Mouse (Mus musculus) gastrocnemius, postnatal 36 days (tissue): ENCODE measurements at regions not wholly inside any gene's neighbourhood (a gene's known extent, or its start where the extent isn't known, plus 50 kb on each side); places are given as distances from the start of the nearest gene placed in this dataset.
A peak's percentile ranks its signal among the peaks of the same experiment; 100 is the strongest.
"Not testable (repeated sequence)": the region's sequence is repeated elsewhere in the genome, so short reads cannot be mapped to it uniquely, and the experiment has no call there.

ENCODE experiments used
- DNase-seq, 2 experiments: peaks; one replicate each; pipeline ENCODE4 v3.0.0; 2022
- intact Hi-C: fragments of 180-260 bp; cut with DNase I; formaldehyde crosslinking; loops from one replicate; pipeline ENCODE4 v1.15.1; 2025

GRCm38 (mm10) chr6:84325384-84326114 lies 268.2 kb downstream of the Cyp26b1 start:
- no peak for DNase-seq
- intact Hi-C loops, result no loop called here

DNA sequence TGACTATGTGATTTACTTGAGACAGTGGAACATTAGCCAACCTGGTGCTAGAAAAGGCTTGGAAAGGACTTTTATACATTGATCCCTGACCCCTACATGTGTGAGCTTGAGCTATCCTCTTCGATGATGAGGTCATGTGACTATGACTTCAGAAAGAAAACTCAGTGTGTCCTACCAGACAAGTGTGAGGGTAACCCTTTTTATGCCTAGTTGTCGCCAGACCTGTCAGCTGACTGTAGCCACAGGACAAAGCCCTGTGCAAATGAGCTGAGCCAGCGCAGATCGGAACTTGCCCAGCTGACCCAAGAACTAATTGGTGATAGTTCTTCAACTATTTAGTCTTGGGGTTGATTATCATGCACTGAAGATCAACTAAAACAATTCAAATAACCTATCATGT lies 269.5 kb downstream of the Cyp26b1 start:
- DNase-seq, result no peak
- intact Hi-C loops, result loop anchor here (5.0 kb wide), 2 partner anchors 253 to 268 kb away; partner anchors contain the start of gene Cyp26b1

DNA sequence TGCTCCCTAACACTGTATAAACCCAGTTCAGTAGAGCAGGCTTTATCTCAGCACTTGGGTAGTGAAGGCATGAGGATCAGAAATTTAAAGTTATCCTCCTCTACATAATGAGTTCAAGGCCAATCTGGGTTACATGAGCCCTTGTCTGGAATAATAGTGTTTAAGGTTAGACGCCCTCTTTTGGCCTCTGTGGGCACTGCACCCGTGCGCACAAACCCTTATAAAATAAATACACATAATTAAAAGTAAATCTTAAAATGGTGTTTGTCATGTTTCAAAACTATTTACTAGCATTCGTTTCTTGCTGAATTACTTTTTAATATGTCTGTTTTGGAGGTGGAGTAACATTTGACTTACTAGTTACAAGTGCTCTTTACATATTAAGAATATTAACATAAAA lies 271.2 kb downstream of the Cyp26b1 start:
- no peak for DNase-seq
- intact Hi-C loops, result loop anchor here (5.0 kb wide), 2 partner anchors 255 to 270 kb away; partner anchors contain the start of gene Cyp26b1

GRCm38 (mm10) chr6:84320586-84320985 lies 273.1 kb downstream of the Cyp26b1 start:
- DNase-seq, result no peak
- intact Hi-C loops, result loop anchor here (5.0 kb wide), 2 partner anchors 257 to 272 kb away; partner anchors contain the start of gene Cyp26b1

GRCm38 (mm10) chr6:84318774-84319173 lies 274.9 kb downstream of the Cyp26b1 start:
- DNase-seq, result no peak
- intact Hi-C loops, result loop anchor here (5.0 kb wide), 1 partner anchor 221 kb away; no protein-coding TSS in a partner anchor

- no peak for DNase-seq
- intact Hi-C loops, result loop anchor here (5.0 kb wide), 1 partner anchor 220 kb away; no protein-coding TSS in a partner anchor
Observed at GRCm38 (mm10) chr6:84317026-84317425, 276.7 kb downstream of the Cyp26b1 start.

- intact Hi-C loops, result loop anchor here (5.0 kb wide), 1 partner anchor 218 kb away; no protein-coding TSS in a partner anchor
- no peak for DNase-seq
Observed at GRCm38 (mm10) chr6:84315175-84315912, 278.4 kb downstream of the Cyp26b1 start.

GRCm38 (mm10) chr6:84313797-84314196 lies 279.9 kb downstream of the Cyp26b1 start:
- intact Hi-C loops, result no loop called here
- DNase-seq, result no peak

DNA sequence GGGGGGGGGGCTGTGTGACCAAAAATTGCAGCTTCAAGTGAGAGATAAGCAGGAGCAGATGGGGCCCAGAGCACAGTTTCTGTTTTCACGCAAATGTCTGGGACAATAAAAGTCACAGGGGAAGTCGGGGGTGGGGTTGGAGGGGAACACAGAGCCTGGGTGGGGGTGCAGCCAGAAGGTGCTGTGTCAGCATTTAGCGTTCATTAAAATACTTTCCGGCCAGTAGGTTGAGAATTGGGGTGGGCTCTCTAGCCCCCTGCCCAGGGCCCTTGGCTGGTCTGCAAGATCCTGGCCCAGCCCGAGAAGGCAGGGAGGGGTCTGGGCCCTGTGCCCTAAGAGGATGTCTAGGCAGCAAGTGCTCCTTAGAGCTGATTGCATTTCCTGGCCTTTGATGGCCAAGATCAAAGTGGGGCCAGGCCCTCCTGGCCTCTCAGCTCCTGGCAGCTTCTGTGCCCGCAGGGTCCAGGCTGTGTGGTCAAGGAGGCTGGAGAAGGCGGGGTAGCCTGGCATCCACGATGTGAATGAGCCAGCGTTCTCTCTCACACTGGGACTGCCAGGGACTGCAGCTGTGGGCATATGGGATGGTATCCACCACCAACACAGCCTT lies 283.0 kb downstream of the Cyp26b1 start:
- no peak for DNase-seq

DNA sequence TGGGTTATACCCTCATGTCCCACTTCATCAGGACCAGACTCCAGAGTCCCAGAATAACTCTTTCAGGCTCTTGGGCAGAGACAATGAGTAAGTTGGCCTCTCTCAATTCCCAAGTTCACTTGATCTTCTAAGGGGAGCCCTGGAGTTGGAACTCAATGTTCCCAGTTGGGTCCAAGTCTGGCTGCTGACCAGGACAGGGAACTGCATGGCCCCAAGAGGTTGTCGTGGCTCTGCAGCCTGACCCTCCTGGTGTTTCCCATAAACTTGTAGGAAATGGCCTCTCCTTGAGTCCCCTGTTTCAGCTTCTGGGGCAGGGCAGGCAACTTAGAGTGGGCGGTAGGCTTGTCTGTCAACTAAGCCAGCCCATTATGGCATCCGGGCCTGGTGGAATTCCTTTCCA lies 286.2 kb downstream of the Cyp26b1 start:
- DNase-seq, result no peak
- intact Hi-C loops, result loop anchor here (5.0 kb wide), 1 partner anchor 45 kb away; no protein-coding TSS in a partner anchor

More for the DNA sequence above, 283.0 kb downstream of the Cyp26b1 start:
- intact Hi-C loops, result no loop called here

DNA sequence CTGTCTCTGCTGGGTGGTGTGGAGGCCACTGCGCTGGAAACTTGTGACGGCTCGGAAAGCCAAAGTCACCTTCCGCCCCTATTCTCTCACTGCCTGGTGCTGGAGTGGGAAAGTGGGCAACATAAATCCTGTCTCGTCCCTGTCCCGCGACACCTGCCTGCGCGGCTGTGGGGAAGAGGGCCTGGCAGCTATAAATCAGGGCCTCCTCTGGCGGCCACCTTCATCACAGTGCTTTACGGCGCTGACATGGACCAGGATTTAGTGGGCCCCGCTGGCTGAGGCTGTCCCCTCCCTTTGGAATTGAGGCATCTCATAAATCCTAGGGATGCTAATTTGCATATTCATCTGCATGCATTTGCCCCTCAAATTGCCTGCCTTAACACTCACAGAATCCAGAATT lies 287.1 kb downstream of the Cyp26b1 start:
- intact Hi-C loops, result loop anchor here (5.0 kb wide), 1 partner anchor 44 kb away; no protein-coding TSS in a partner anchor
- DNase-seq, result no peak

- DNase-seq, result no peak
- intact Hi-C loops, result loop anchor here (5.0 kb wide), 1 partner anchor 43 kb away; no protein-coding TSS in a partner anchor
Observed at GRCm38 (mm10) chr6:84305093-84305492, 288.6 kb downstream of the Cyp26b1 start.

DNA sequence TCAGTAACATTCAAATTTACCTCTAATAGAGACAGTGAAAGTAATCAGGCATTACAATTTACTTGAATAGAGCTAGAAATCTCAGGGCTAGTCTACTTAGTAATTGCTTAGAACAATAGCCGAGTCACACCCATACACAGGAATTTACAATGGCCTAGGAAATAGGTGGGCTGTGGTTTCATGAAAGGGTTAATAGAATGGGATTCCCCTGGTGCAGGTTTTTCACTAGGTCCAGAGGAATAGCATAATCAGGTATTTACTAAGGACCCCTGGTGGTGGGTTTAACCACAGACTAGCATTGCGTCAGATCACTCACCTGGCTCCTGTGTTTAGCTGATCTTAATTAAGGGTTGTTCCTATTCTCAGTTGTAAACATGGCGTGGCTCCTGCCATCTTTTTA lies 290.8 kb downstream of the Cyp26b1 start:
- DNase-seq, intact Hi-C loops: not testable (repeated sequence)

- intact Hi-C loops, result no loop called here
- DNase-seq, result no peak
Observed at GRCm38 (mm10) chr6:84299936-84300335, 291.5 kb downstream of the Dysf start.

- no peak for DNase-seq
- intact Hi-C loops, result no loop called here
Observed at GRCm38 (mm10) chr6:84299146-84299545, 290.8 kb downstream of the Dysf start.

DNA sequence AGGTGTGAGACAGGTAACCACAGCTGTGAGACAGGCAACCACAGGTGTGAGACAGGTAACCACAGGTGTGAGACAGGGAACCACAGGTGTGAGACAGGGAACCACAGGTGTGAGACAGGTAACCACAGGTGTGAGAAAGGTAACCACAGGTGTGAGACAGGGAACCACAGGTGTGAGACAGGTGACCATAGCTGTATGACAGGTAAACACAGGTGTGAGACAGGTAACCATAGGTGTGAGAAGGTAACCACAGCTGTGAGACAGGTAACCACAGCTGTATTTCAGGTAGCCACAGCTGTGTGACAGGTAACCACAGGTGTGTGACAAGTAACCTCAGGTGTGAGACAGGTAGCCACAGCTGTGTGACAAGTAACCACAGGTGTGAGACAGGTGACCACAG lies 265.5 kb downstream of the Dysf start:
- DNase-seq, result not testable (repeated sequence)
- intact Hi-C loops, result loop anchor here (5.0 kb wide), 1 partner anchor 127 kb away; no protein-coding TSS in a partner anchor

- peak in 1 of 2 experiments; percentile 53 for DNase-seq
- intact Hi-C loops, result loop anchor here (5.0 kb wide), 1 partner anchor 125 kb away; no protein-coding TSS in a partner anchor
Observed at GRCm38 (mm10) chr6:84272520-84273311, 264.3 kb downstream of the Dysf start.

DNA sequence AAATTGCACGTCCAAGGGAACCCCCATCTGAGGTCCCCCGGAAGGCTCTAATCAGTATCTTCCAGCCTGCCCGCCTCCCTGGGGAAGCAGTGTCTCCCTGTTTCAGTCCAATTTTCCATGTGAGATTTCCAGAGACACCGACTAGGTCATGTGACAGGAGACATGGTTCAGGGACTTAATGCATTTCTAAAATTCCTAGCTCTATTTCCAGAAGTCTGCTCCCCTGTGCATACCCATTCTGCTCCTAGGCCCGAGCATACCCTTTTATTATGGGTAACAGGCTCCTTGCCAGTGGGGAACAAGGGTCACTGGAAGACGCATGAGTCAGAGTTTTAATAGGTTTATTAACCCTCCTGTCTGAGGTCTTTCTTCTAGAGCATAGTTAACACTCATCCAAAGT lies 263.6 kb downstream of the Dysf start:
- no peak for DNase-seq
- intact Hi-C loops, result loop anchor here (5.0 kb wide), 1 partner anchor 125 kb away; no protein-coding TSS in a partner anchor

- DNase-seq, result no peak
- intact Hi-C loops, result loop anchor here (5.0 kb wide), 1 partner anchor 124 kb away; no protein-coding TSS in a partner anchor
Observed at GRCm38 (mm10) chr6:84271441-84271840, 263.1 kb downstream of the Dysf start.
